Mouse (Mus musculus): ENCODE measurements around the gene Camk1.

Gene Camk1

DNA sequence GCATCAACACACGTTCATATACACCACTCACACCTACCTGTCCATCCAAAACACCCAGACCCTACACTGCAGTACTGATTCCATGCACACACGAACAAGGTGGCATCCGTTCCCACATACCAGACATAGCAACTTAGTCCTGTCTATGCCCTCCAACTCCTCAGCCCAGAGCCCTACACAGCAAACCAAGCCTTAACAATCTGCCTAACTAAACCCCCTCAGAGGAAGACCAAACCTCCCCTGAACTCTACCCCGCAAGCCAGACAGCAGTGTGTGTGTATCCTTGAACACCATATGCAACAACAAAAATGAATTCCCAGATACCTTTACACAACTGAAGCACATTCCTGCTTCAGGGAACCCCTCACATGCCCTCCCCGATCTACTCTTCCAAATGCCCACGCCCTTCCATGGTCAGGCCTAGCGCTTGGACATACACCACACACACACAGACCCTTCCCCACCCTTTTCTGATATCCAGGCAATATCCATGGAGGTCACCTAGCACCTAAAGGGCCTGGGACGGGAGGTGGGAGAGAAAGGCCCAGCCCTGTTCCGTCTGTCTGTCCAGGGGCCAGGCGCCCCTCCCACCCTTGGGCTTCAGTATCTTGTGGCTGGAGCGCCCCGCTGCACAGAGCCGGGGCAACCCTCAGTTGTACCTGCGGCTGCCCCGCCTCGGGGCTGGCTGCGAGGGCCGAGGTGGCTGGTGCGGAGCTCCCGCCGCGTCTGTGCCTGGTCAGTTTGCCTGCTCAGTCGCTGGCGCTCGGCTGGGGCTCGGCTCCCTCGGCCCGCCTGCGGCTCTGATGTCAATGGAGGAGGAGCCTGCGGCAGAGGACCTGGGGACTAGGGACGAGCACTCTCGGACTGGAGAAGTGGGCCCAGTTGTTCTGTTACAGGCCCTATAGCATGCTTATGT is at the start of gene Camk1:
Camk1 (minus strand) TSS at position 808 of the 916 bp plus-strand sequence.
- peak; percentile 90 for DNase-seq (ENCODE audit: low read depth)

- no peak for DNase-seq (ENCODE audit: low read depth)
Measured at GRCm38 (mm10) chr6:113392387-113393071, 48.7 kb upstream of the Camk1 start.

GRCm38 (mm10) chr6:113392015-113392386 is 48.2 kb upstream of the Camk1 start:
- no peak for DNase-seq (ENCODE audit: low read depth)

DNA sequence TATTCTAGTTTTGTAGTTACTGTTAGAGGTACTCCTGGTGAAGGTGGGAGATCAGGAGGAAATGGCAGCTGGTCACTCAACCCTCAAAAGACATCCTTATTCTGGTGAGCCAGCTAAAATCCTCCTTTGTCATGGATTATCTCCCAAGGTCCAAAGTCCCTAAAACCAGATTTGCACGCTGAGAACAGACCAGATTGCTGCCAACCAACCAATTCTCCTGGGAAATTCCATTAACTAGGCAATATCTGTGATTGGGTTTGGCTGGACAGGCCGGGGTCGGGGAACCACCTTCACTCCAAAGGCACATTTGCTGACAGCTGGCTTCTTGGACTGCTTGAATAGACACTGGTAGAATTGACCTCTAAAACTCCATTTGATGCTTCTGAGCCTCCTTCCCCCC is 46.9 kb upstream of the Camk1 start:
- DNase-seq (ENCODE audit: low read depth) = no peak

- DNase-seq (ENCODE audit: low read depth) = peak; percentile 39
Measured at GRCm38 (mm10) chr6:113388960-113389359, 45.2 kb upstream of the Camk1 start, which contains the start of gene Ttll3. Gene Ttll3 (plus strand): TSS chr6:113389260.

DNA sequence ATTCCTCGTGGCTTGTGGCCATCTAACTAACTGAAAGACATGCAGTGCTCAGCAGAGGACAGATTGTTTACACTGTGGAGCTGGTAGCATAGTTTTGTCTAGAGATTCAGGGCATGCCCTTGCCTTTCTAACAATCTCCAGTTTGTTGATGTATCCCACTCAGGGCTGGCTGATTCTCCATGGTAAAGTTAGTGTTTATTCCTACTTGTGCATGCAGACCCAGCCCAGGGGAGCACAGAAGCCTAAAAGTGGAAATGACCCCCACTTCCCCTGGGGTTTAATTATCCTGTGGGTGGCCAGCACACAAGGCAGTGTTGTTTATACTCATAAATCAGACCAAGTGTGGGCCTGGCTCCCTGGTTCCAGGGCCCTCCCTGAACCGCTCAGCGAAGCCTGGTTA is 42.2 kb upstream of the Camk1 start:
- DNase-seq (ENCODE audit: low read depth) = no peak

GRCm38 (mm10) chr6:113385160-113385714 is 41.5 kb upstream of the Camk1 start:
- no peak for DNase-seq (ENCODE audit: low read depth)

GRCm38 (mm10) chr6:113384351-113384927 is 40.7 kb upstream of the Camk1 start:
- no peak for DNase-seq (ENCODE audit: low read depth)

DNA sequence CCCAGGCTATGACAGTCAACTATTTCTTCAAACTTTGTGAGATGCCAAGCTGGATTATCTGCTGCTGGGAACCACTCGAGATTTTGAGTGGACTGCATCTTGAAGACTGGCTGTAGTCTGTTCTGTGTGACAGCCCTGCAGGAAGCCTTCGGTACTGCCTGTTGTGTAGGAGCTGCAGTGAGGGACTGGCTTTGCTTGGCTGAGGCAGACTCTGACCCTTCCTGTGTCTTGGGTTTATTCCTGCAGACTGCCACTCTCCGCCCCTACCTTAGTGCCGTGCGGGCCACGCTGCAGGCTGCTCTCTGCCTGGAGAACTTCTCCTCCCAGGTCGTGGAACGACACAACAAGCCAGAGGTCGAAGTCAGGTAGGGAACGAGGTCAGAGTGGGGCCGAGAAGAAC is 36.7 kb upstream of the Camk1 start:
- no peak for DNase-seq (ENCODE audit: low read depth)

DNA sequence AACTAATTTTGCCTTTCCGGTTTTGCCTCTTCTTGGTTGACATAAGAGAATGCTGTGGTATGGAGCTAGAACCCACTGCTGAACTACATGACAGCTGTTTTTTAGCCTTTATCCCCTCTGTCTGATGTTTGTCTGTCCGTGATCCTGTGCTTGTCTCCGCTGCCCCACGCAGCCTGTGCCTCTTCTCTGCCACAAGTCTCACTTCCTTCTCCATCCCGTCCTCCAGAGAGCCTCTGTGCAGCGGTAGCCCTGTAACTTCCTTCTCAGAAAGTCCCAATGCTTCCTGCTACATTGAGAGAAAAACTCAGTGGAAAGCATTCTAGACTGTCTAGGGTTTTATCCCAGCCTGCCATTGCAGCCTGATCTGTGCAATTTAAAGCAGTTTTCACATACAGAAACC is 35.5 kb upstream of the Camk1 start:
- DNase-seq (ENCODE audit: low read depth) = no peak

DNA sequence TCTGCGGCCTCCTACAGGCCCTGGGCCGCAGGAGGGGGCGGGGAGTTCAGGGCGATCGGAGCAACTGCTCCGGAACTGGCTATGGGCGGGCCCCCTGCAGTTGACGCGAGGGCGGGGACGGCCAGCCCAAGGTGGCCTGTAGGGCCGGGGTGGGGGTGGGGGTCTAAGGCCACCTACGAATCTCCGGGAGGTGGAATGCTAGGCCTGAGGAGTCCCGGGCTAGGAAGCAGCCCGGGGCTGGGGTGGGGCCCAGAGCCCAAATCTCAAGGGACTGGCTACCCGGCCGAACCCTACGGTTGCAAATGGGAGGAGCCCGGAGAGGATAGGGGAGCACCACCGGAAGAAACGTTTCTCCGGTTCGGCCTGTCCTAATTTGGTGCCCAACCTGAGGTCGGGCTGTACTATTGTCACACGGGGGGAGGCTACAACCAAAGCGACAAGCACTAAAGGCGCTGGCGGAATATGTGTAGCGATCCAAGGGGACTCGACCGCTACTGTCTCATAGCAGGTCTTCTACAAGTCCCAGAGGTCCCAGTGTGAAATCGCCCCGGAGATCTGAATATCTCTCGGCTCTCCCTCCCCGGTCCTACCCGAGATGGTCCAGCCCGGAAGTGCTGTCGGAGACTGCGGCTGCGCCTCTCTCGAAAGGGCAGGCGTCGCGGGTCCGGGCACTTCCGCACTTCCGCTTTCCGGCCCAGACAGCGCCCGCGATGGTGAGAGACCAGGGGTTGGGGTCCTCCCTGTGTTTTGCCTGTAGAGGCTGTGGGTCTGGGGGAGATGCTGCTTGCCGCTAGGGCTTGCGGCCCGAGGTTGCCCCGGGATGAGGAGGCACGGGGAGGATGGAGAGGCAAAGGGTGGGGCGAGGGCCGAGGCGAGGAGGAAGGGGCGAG is 34.0 kb upstream of the Camk1 start, which contains the start of the genes Tada3 and Arpc4:
Tada3 (minus strand) TSS at position 388 of the 890 bp plus-strand sequence.
Arpc4 (plus strand) TSS at position 620 of the 890 bp plus-strand sequence.
- DNase-seq (ENCODE audit: low read depth) = peak; percentile 97

- no peak for DNase-seq (ENCODE audit: low read depth)
Measured at GRCm38 (mm10) chr6:113377172-113377495, 33.4 kb upstream of the Camk1 start.

GRCm38 (mm10) chr6:113373491-113373890 is 29.7 kb upstream of the Camk1 start:
- no peak for DNase-seq (ENCODE audit: low read depth)

GRCm38 (mm10) chr6:113370194-113370929 is 26.6 kb upstream of the Camk1 start:
- no peak for DNase-seq (ENCODE audit: low read depth)

DNA sequence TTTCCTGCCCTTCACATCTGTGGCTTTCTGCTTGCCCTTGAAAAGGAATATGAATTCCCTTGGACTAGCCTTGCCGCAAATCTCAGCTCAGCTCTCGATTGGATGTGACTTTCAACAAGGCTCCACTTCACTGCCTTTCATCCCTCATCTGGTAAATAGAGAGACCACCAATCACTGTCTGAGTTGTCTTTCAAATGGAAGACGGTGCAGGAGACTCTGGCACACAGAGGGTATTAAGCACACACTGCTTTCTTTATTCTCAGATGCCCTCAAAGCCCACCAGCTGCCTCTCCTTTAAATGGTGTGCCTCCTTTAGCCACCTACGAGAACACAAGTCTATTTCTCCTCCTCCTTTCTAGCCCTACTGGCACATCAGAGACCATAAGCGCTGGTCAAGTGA is 24.8 kb upstream of the Camk1 start:
- DNase-seq (ENCODE audit: low read depth) = no peak

DNA sequence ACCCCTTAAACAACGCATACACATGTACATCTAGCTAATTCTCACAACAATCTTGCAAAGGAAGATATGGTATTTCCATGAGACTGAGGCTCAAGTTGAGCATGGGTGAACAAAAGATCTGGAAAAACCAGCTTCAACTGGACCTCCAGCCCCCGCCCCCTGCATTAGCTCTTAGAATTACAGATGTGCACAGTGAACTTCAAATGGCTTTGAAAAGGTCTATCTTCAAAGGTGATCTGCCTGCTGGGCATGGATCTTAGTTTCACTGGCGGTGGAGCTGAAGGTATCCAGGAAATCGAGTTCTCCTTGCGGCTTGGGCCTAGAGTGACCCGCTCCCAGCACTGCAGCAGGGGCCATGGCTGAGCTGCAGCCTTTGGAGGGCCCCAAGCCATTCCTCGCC is 24.3 kb upstream of the Camk1 start:
- DNase-seq (ENCODE audit: low read depth) = no peak

- no peak for DNase-seq (ENCODE audit: low read depth)
Measured at GRCm38 (mm10) chr6:113367574-113367973, 23.8 kb upstream of the Camk1 start.

- no peak for DNase-seq (ENCODE audit: low read depth)
Measured at GRCm38 (mm10) chr6:113366639-113367038, 22.9 kb upstream of the Camk1 start.

GRCm38 (mm10) chr6:113364518-113365135 is 20.8 kb upstream of the Camk1 start:
- no peak for DNase-seq (ENCODE audit: low read depth)

- DNase-seq (ENCODE audit: low read depth) = no peak
Measured at GRCm38 (mm10) chr6:113362241-113362640, 18.5 kb upstream of the Camk1 start.
